Mouse (Mus musculus) fibroblast of lung, adult 2 months (primary cell): ENCODE results near the gene Ulk4.

Experiments used
- DNase-seq: peaks from one replicate; pipeline ENCODE4 v3.0.0-alpha.2; 2011; ENCODE audit warnings: low read depth

Ulk4 gene

GRCm38 (mm10) chr9:121192601-121193370 is 84.2 kb downstream of the Ulk4 start:
- no peak for DNase-seq

- no peak for DNase-seq
These were observed 89.2 kb downstream of the Ulk4 start for GRCm38 (mm10) chr9:121187811-121188210.

DNA sequence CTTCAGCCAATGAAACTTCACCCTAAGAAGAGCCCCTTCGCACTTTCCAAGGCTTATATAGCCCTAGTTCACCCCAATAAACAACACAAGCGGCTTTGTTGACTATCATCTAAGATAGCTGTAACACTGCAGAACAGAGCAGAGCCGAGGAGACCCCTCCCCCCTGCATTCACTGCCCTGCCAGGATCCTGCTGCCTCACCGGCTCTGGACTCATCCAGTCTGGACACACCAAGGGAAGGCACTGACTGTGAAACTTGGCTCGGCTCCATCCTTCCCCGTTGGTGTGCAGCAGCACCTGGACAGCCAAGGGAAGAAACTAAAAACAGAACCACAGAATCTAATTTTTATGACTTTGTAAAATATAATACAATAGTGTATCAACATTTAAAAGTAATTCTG is 91.2 kb downstream of the Ulk4 start:
- DNase-seq = no peak

DNA sequence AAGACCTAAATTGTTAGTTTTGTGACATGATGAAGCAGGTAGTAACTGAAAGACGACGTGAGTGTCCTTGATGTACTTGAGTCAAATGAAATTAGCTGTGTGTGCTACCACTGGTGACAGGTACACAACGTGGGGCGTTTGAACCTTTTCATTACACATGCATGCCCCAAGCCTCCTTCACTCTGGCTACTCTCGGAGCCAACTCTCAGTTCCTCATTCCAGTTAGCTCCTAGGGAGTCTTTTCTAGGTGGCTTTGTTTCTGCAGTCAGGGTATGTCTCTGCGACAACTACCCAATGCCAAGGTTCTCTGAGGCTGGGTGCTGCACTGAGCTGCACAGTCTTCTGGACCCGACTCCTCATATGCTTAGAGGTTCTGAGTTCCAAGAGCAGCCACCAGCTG is 100.6 kb downstream of the Ulk4 start:
- DNase-seq = no peak

- no peak for DNase-seq
These were observed 101.8 kb downstream of the Ulk4 start for GRCm38 (mm10) chr9:121175201-121175600.

DNA sequence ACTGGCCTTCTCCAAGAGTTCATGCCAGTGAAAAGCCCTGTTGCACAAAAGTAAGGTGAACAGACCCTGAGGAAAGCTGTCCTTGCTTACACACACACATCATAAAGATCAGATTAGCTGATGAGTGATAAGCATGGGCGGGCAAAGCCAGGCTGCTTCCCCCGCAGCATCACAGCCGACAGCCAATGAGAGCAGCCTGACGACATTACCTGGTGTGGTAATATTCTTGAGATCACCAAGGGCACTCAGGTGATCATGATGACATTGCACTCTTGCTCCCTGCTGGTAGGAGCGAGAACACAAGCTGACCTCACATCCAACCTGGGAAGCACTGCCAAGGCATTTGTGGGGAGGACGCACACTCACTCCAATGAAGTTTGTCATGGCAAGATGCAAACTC is 104.9 kb downstream of the Ulk4 start:
- no peak for DNase-seq

- DNase-seq = no peak
These were observed 105.4 kb downstream of the Ulk4 start for GRCm38 (mm10) chr9:121171609-121172008.

- DNase-seq = no peak
These were observed 112.4 kb downstream of the Ulk4 start for GRCm38 (mm10) chr9:121164607-121165006.

GRCm38 (mm10) chr9:121162789-121163188 is 114.2 kb downstream of the Ulk4 start:
- DNase-seq = no peak

DNA sequence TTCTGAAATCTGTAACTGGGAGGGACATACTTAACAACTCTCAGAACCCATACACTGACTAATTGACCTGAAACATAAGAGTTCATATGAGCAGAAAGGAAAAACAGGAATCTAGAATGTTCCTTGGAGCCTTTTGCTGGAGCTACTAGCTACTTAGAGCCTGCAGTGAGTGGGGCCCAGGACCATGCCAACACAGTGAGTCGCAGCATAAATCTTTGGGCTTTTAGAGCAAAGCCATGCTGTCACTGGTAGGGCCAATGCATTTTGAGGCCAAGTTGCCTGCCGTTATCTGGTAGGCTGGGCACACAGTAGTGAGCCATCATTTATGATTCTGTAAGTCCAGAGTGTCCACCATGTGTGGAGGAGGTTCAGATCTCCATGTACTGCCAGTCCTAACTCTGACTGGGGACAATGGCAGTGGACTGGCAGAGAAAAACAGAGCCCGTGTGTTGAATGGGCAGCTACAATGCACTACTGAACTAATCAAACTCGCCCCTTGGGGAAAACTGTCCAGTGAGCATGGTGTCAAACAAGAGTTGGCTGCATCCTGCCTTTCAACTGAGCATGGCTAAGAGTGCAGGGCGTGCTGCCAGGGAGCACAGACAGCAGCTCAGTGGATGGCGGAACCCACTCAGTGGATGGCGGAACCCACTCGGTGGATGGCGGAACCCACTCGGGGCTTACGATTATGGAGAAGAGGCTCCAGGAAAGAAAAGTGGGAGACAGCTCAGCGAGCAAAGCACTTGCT is 115.0 kb downstream of the Ulk4 start:
- no peak for DNase-seq

GRCm38 (mm10) chr9:121156253-121156831 is 120.7 kb downstream of the Ulk4 start:
- no peak for DNase-seq

DNA sequence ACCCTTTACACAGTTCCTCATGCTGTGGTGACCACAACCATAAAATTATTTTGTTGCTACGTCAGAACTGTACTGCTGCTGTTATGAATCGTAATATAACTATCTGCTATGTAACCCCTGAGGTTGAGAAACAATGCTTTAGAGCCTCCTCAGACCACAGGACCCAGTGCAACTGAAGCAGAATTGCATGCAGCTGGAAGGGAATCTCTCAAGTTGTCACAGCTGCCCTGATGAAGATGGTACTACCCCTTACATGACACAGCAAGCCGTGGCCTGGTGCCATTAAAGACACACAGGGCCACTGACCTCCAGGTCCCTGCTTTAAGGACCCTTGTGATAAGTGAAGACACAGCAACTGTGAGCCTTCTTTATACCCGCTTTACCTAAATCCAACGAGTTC is 123.7 kb downstream of the Ulk4 start:
- DNase-seq = no peak

DNA sequence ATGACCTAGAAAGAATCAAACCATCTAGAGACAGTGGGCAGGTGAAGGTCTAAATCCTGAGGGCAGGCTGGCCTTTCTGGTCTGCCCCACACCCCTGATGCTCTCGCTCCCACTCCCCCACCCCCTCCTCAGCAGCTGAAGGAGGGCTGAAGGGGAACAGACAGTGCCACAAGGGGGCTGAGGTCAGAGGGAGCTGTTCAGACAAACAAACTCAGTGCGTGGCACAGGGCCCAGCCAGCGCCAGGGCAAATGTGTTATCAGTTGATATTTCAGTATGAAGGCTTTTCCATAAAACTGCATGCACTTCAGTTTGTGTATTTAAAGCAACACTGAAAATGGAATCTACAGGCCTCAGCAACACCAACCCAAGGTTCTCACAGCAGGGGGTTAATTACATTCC is 128.4 kb downstream of the Ulk4 start:
- no peak for DNase-seq

- DNase-seq = no peak
These were observed 133.8 kb downstream of the Ulk4 start for GRCm38 (mm10) chr9:121143208-121143607.

DNA sequence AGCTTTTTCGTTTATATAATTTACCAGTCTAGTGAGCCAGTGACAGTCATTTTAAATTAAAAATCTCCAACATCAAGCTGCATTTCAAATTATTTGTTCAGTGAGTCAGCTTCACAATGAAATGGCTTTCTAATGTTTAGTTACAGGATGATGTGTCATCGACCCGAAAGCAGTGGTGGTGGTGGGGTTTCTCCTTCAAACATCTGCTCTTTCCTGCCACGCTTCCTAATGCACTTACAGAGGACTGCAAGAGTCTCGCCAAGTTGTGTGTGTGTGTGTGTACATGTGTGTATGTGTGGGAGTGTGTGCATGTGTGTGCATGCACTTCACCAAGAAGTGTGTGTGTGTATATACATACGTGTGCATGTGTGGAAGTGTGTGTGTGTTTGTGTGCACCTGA is 144.4 kb downstream of the Ulk4 start:
- DNase-seq = no peak

GRCm38 (mm10) chr9:121129533-121129932 is 147.5 kb downstream of the Ulk4 start:
- DNase-seq = no peak

- no peak for DNase-seq
These were observed 148.1 kb downstream of the Ulk4 start for GRCm38 (mm10) chr9:121128934-121129333.

DNA sequence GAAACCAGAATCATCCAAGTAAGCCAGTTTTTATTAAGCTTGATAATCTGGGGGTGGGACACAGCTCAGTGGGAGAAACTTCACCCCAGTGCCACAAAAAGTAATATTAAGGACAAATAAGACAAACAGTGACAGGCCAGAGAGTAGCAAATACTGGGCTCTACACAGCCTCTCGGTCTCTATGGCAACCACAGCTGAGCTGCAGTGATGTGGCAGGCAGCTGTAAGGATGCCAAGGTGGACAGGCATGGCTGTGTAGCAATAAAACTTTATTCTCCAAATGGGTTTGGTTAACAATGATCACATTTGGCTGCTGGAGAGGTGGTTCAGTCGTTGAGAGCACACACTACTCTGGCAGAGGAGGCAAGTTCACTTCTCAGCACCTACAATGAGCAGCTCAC is 150.0 kb downstream of the Ulk4 start:
- DNase-seq = no peak

DNA sequence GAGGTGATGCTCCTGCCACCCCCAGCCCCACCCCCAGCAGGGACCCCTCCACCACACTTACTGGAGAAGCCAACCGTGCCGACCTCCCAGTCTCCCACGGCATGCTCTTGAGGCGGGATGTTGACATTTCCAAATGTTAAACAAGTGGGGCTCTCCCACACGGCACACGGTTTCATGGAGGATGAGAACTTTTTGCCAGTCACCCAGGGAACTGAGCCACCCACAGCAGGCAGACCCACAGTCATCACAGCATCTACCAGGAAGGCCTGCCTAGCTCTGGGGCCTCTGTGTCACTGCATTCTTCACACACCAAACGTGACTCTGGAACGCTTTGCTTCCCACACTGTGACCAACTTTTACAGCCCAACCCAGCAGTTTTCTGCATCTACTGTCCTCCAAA is 152.3 kb downstream of the Ulk4 start:
- DNase-seq = no peak

DNA sequence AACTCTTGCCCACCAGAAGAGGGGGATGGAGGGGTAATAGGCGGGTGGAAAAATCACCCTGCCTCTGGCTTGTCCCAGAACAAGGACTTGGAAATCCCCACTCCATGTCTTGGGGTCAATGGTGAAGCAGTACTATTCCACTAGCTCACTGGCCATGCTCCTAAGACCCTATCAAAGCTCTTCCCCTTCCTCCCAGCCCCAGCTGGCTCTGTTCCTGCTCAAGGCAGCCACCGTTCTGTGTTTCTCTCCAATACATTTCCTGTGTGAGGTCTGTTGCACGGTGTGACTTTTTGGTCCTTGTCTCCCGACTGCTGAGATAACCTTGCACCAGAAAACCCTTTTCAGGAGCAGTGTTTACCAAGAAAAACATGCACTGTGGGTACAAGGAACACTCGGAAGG is 155.0 kb downstream of the Ulk4 start:
- DNase-seq = no peak

- DNase-seq = no peak
These were observed 159.1 kb downstream of the Ulk4 start for GRCm38 (mm10) chr9:121117936-121118335.

GRCm38 (mm10) chr9:121112131-121112530 is 164.9 kb downstream of the Ulk4 start:
- no peak for DNase-seq

GRCm38 (mm10) chr9:121108110-121108509 is 168.9 kb downstream of the Ulk4 start:
- peak; percentile 53 for DNase-seq
